ENCODE assay signal across 31 mouse cellular contexts in the genomic region with DNA sequence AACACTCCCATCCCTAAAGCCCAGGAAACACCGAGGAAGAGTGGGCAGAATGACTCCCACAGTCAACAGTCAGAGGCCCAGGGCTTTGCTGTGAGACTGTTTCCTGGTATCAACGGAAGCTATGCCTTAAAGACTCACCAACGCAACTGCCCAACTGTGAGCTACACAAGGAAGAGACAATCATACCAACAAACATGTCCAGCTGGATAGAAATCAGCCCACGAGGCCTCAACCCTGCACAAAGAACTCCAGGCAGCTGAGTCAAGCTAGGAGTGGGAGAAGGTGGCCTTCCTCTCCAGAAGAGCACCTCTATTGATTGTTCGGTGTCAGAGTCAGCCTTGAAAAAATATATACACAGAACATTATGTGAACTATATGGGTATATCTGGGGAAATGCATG.
"Had no signal": no experiment of that assay in that cellular context is flagged by ENCODE, and none has a peak within 500 bp of the region (broad histone marks: within the 10 kb centered on the region; RNA-seq: fewer than 3 reads in every experiment).

No protein-coding gene starts in this region.

- H3K9me3 ChIP-seq: limb, embryonic 10.5 days; limb, embryonic 12.5 days; limb, embryonic 13.5 days; limb, embryonic 15.5 days; liver, embryonic 12.5 days; liver, embryonic 13.5 days; liver, embryonic 15.5 days; lung, embryonic 15.5 days; megakaryocyte, embryonic 14.5 days; midbrain, embryonic 10.5 days; midbrain, embryonic 12.5 days; midbrain, embryonic 13.5 days; midbrain, embryonic 15.5 days; neural tube, embryonic 12.5 days had no signal

- H3K4me2 ChIP-seq: limb, embryonic 12.5 days; limb, embryonic 13.5 days; limb, embryonic 15.5 days; liver, embryonic 11.5 days; liver, embryonic 12.5 days; liver, embryonic 13.5 days; liver, embryonic 15.5 days; lung, embryonic 14.5 days; lung, embryonic 15.5 days; midbrain, embryonic 12.5 days; midbrain, embryonic 13.5 days; midbrain, embryonic 15.5 days; neural tube, embryonic 12.5 days had no signal

- H3K4me3 ChIP-seq: left cerebral cortex, adult 2 months; limb, embryonic 10.5 days; limb, embryonic 12.5 days; limb, embryonic 13.5 days; limb, embryonic 15.5 days; liver, embryonic 12.5 days; liver, embryonic 13.5 days; liver, embryonic 15.5 days; lung, embryonic 15.5 days; megakaryocyte, embryonic 14.5 days; midbrain, embryonic 10.5 days; midbrain, embryonic 12.5 days; midbrain, embryonic 13.5 days; midbrain, embryonic 15.5 days; myocyte; neural tube, embryonic 12.5 days had no signal

- H3K27ac ChIP-seq: left cerebral cortex, adult 2 months; limb, embryonic 10.5 days; limb, embryonic 12.5 days; limb, embryonic 13.5 days; limb, embryonic 15.5 days; liver, embryonic 12.5 days; liver, embryonic 13.5 days; liver, embryonic 14.5 days; liver, embryonic 15.5 days; lung, embryonic 15.5 days; macrophage; midbrain, embryonic 10.5 days; midbrain, embryonic 12.5 days; midbrain, embryonic 13.5 days; midbrain, embryonic 15.5 days; neural tube, embryonic 12.5 days had no signal

- DNase-seq: left cerebral cortex, postnatal 4 days; liver; liver, embryonic 13.5 days; liver, postnatal 0 days; lung, adult 18-20 months; lung, adult 2 months; lung, embryonic 14.5 days; lung, postnatal 10 days; lung, postnatal 14 days; lung, postnatal 36 days; lung, postnatal 4 days had no signal

- ATAC-seq: liver, embryonic 12.5 days; liver, postnatal 0 days; lung, postnatal 0 days; midbrain, embryonic 13.5 days; midbrain, embryonic 15.5 days; midbrain, embryonic 16.5 days had no signal

- H3K9ac ChIP-seq: limb, embryonic 12.5 days; limb, embryonic 13.5 days; limb, embryonic 15.5 days; liver, embryonic 12.5 days; liver, embryonic 13.5 days; liver, embryonic 14.5 days; liver, embryonic 15.5 days; liver, postnatal 0 days; lung, embryonic 14.5 days; lung, embryonic 15.5 days; midbrain, embryonic 12.5 days; midbrain, embryonic 13.5 days; midbrain, embryonic 15.5 days; neural tube, embryonic 12.5 days had no signal

- H3K4me1 ChIP-seq: limb, embryonic 10.5 days; limb, embryonic 12.5 days; limb, embryonic 13.5 days; limb, embryonic 15.5 days; liver, embryonic 12.5 days; liver, embryonic 13.5 days; liver, embryonic 15.5 days; lung, embryonic 15.5 days; midbrain, embryonic 10.5 days; midbrain, embryonic 12.5 days; midbrain, embryonic 13.5 days; midbrain, embryonic 15.5 days; neural tube, embryonic 12.5 days had no signal

- H3K27me3 ChIP-seq: limb, embryonic 12.5 days; limb, embryonic 13.5 days; limb, embryonic 15.5 days; liver, embryonic 12.5 days; liver, embryonic 13.5 days; liver, embryonic 15.5 days; lung, embryonic 15.5 days; megakaryocyte, embryonic 14.5 days; midbrain, embryonic 12.5 days; midbrain, embryonic 13.5 days; midbrain, embryonic 15.5 days; neural tube, embryonic 12.5 days had no signal
